Mouse (Mus musculus): Measurements from ENCODE around the gene Slc28a1. TPM values are rescaled to one million over a fixed set of nuclear protein-coding genes. Genes with fewer than 3 reads are reported as not detected.

Slc28a1 gene
- total and polyA plus RNA-seq, 3 experiments = not detected

- Histone ChIP-seq H3K4me1 (ENCODE audit: control insufficient read depth in 1 of 2, insufficient read depth in 2 of 2, low read length in 2 of 2) (peaks cover 2 to 3% of the 10 kb centered on the region in 2 experiments; a peak in 2 of 4 replicates), H3K9me3 (replicated peaks; ENCODE audit: insufficient read depth, low read length) (no peaks in the 10 kb centered on the region), H3K36me3 (ENCODE audit: control insufficient read depth in 1 of 2, insufficient read depth in 2 of 2, low read length in 2 of 2) (no peaks in the 10 kb centered on the region), H3K9ac (ENCODE audit: control insufficient read depth, low read depth, low read length, poor library complexity, severe bottlenecking) (no peak overlapping the region), H3K4me3 (ENCODE audit: control insufficient read depth in 1 of 2, insufficient read depth in 1 of 2, low read depth in 2 of 2, low read length in 2 of 2) (no peak overlapping the region), H3K27ac (ENCODE audit: control insufficient read depth, low read depth, low read length) (no peak overlapping the region), H3K27me3 (ENCODE audit: control insufficient read depth in 1 of 2, insufficient read depth in 2 of 2, low read length in 2 of 2) (peaks cover 8 to 18% of the 10 kb centered on the region in 2 experiments), H3K79me2 (ENCODE audit: control insufficient read depth, insufficient read depth, low read length, poor library complexity) (no peaks in the 10 kb centered on the region)
- DNase-seq (ENCODE audit: low read depth, low spot score) = no peak
- no peak for TF ChIP-seq MAX (IDR thresholded peaks at IDR 0.05; ENCODE audit: low read length)
- TF ChIP-seq ZMIZ1 (IDR thresholded peaks at IDR 0.05; ENCODE audit: low read depth, low read length) = no peak
- TF ChIP-seq MAFK (IDR thresholded peaks at IDR 0.05; ENCODE audit: borderline replicate concordance, low read depth, low read length) = no peak
- TF ChIP-seq NELFE (IDR thresholded peaks at IDR 0.05; ENCODE audit: low read depth, low read length) = no peak
- no peak for TF ChIP-seq POLR2AphosphoS5 (IDR thresholded peaks at IDR 0.05; ENCODE audit: borderline replicate concordance, low read depth, low read length)
- no peak for TF ChIP-seq SMC3 (IDR thresholded peaks at IDR 0.05; ENCODE audit: low read depth, low read length)
- TF ChIP-seq E2F4 (IDR thresholded peaks at IDR 0.05; ENCODE audit: borderline replicate concordance, low read depth, low read length) = no peak
Observed at GRCm38 (mm10) chr7:81072463-81072862, 42.1 kb upstream of the Slc28a1 start.

- no peak overlapping the region for H3K4me3 ChIP-seq (ENCODE audit: control insufficient read depth in 1 of 2, insufficient read depth in 1 of 2, low read depth in 2 of 2, low read length in 2 of 2)
- peak; percentile 32 for DNase-seq (ENCODE audit: low read depth, low spot score)
- H3K36me3 ChIP-seq (ENCODE audit: control insufficient read depth in 1 of 2, insufficient read depth in 2 of 2, low read length in 2 of 2) = no peaks in the 10 kb centered on the region
- H3K79me2 ChIP-seq (ENCODE audit: control insufficient read depth, insufficient read depth, low read length, poor library complexity) = no peaks in the 10 kb centered on the region
- peaks cover 8 to 13% of the 10 kb centered on the region in 2 experiments for H3K27me3 ChIP-seq (ENCODE audit: control insufficient read depth in 1 of 2, insufficient read depth in 2 of 2, low read length in 2 of 2)
- H3K9me3 ChIP-seq (replicated peaks; ENCODE audit: insufficient read depth, low read length) = no peaks in the 10 kb centered on the region
- H3K27ac ChIP-seq (ENCODE audit: control insufficient read depth, low read depth, low read length) = no peak overlapping the region
- no peak overlapping the region for H3K9ac ChIP-seq (ENCODE audit: control insufficient read depth, low read depth, low read length, poor library complexity, severe bottlenecking)
- no peak for TF ChIP-seq ZC3H11A (IDR thresholded peaks at IDR 0.05; ENCODE audit: low read depth, low read length)
- peak; percentile 56 to 59 (median 56); a peak in 5 of 6 replicates for TF ChIP-seq CTCF (IDR thresholded peaks at IDR 0.05 in 2 of 3, conservative IDR thresholded peaks at IDR 0.05 in 1 of 3; ENCODE audit: control insufficient read depth in 1 of 3, insufficient read depth in 1 of 3, low read depth in 2 of 3, low read length in 3 of 3, poor library complexity in 1 of 3, severe bottlenecking in 1 of 3)
- peak; percentile 15; the same call in 1 of the 2 replicates for TF ChIP-seq SMC3 (IDR thresholded peaks at IDR 0.05; ENCODE audit: low read depth, low read length)
- TF ChIP-seq RAD21 (IDR thresholded peaks at IDR 0.05; ENCODE audit: low read depth, low read length) = peak; percentile 40
- peaks cover 2 to 3% of the 10 kb centered on the region in 2 experiments; a peak in 2 of 4 replicates for H3K4me1 ChIP-seq (ENCODE audit: control insufficient read depth in 1 of 2, insufficient read depth in 2 of 2, low read length in 2 of 2)
Observed at GRCm38 (mm10) chr7:81073273-81073672, 41.3 kb upstream of the Slc28a1 start.

GRCm38 (mm10) chr7:81074546-81074945, 40.1 kb upstream of the Slc28a1 start:
- no peak overlapping the region for H3K27ac ChIP-seq (ENCODE audit: control insufficient read depth, low read depth, low read length)
- no peaks in the 10 kb centered on the region for H3K36me3 ChIP-seq (ENCODE audit: control insufficient read depth in 1 of 2, insufficient read depth in 2 of 2, low read length in 2 of 2)
- H3K9me3 ChIP-seq (replicated peaks; ENCODE audit: insufficient read depth, low read length) = no peaks in the 10 kb centered on the region
- H3K79me2 ChIP-seq (ENCODE audit: control insufficient read depth, insufficient read depth, low read length, poor library complexity) = no peaks in the 10 kb centered on the region
- TF ChIP-seq ELF1 (IDR thresholded peaks at IDR 0.05; ENCODE audit: low read depth, low read length) (no peak), TAL1 (IDR thresholded peaks at IDR 0.05; ENCODE audit: low read length) (no peak), SIN3A (IDR thresholded peaks at IDR 0.05; ENCODE audit: low read length) (no peak), MAFK (IDR thresholded peaks at IDR 0.05; ENCODE audit: borderline replicate concordance, low read depth, low read length) (no peak), HCFC1 (IDR thresholded peaks at IDR 0.05; ENCODE audit: low read depth, low read length) (no peak), GATA1 (IDR thresholded peaks at IDR 0.05; ENCODE audit: low read depth, low read length) (no peak), USF2 (IDR thresholded peaks at IDR 0.05; ENCODE audit: borderline replicate concordance in 1 of 2, insufficient read depth in 1 of 2, low read depth in 1 of 2, low read length in 2 of 2) (no peak), ZC3H11A (IDR thresholded peaks at IDR 0.05; ENCODE audit: low read depth, low read length) (no peak), JUND (IDR thresholded peaks at IDR 0.05; ENCODE audit: low read depth, low read length) (no peak), ETS1 (IDR thresholded peaks at IDR 0.05; ENCODE audit: low read depth, low read length) (no peak), KAT2A (conservative IDR thresholded peaks at IDR 0.05; ENCODE audit: low read depth, low read length) (no peak), MXI1 (IDR thresholded peaks at IDR 0.05; ENCODE audit: low read depth, low read length) (no peak), RCOR1 (IDR thresholded peaks at IDR 0.05; ENCODE audit: low read depth, low read length) (no peak), MAZ (IDR thresholded peaks at IDR 0.05; ENCODE audit: low read depth, low read length) (no peak), CHD2 (IDR thresholded peaks at IDR 0.05; ENCODE audit: low read length) (no peak), RAD21 (IDR thresholded peaks at IDR 0.05; ENCODE audit: low read depth, low read length) (no peak), CTCF (IDR thresholded peaks at IDR 0.05 in 2 of 3, conservative IDR thresholded peaks at IDR 0.05 in 1 of 3; ENCODE audit: control insufficient read depth in 1 of 3, insufficient read depth in 1 of 3, low read depth in 2 of 3, low read length in 3 of 3, poor library complexity in 1 of 3, severe bottlenecking in 1 of 3) (no peak), MYB (IDR thresholded peaks at IDR 0.05; ENCODE audit: low read depth, low read length) (no peak), NELFE (IDR thresholded peaks at IDR 0.05; ENCODE audit: low read depth, low read length) (no peak), BHLHE40 (IDR thresholded peaks at IDR 0.05; ENCODE audit: borderline replicate concordance, low read depth, low read length) (no peak)
- H3K27me3 ChIP-seq (ENCODE audit: control insufficient read depth in 1 of 2, insufficient read depth in 2 of 2, low read length in 2 of 2) = peaks cover 9 to 11% of the 10 kb centered on the region in 2 experiments
- no peak for DNase-seq (ENCODE audit: low read depth, low spot score)
- H3K9ac ChIP-seq (ENCODE audit: control insufficient read depth, low read depth, low read length, poor library complexity, severe bottlenecking) = no peak overlapping the region
- peaks cover 2 to 3% of the 10 kb centered on the region in 2 experiments; a peak in 2 of 4 replicates for H3K4me1 ChIP-seq (ENCODE audit: control insufficient read depth in 1 of 2, insufficient read depth in 2 of 2, low read length in 2 of 2)
- H3K4me3 ChIP-seq (ENCODE audit: control insufficient read depth in 1 of 2, insufficient read depth in 1 of 2, low read depth in 2 of 2, low read length in 2 of 2) = no peak overlapping the region

All from MEL (cell line).